Mouse (Mus musculus) neural tube, embryonic 12.5 days (tissue): ENCODE results near the gene Cabp1. TPM values are rescaled to one million over a fixed set of nuclear protein-coding genes. Genes with fewer than 3 reads are reported as not detected.
"Not testable (repeated sequence)": the region's sequence is repeated elsewhere in the genome, so short reads cannot be mapped to it uniquely, and the experiment has no call there.

Experiments used
- ATAC-seq: fragments of 200-750 bp; cut with Nextera tagmentation; 2 replicates; pipeline ENCODE4 v1.8.0; 2017; ENCODE audit warnings: low read depth, mild to moderate bottlenecking, moderate TSS enrichment, moderate library complexity; ENCODE audit not compliant: low FRiP score
- H3K27ac ChIP-seq: fragments of 300-500 bp; sonication (generic); 2 replicates; pipeline ENCODE4 v1.5.1; 2016
- H3K27me3 ChIP-seq: fragments of 300-500 bp; sonication (generic); replicated peaks from 2 replicates; pipeline ENCODE4 v1.6.1; 2016; ENCODE audit warnings: mild to moderate bottlenecking
- H3K36me3 ChIP-seq: fragments of 300-500 bp; sonication (generic); 2 replicates; pipeline ENCODE4 v1.6.1; 2016; ENCODE audit warnings: mild to moderate bottlenecking
- H3K4me1 ChIP-seq: fragments of 300-500 bp; sonication (generic); 2 replicates; pipeline ENCODE4 v1.6.1; 2016
- H3K4me2 ChIP-seq: fragments of 300-500 bp; sonication (generic); replicated peaks from 2 replicates; pipeline ENCODE4 v1.6.1; 2016; ENCODE audit warnings: mild to moderate bottlenecking
- H3K4me3 ChIP-seq: fragments of 300-500 bp; sonication (generic); 2 replicates; pipeline ENCODE4 v1.5.1; 2016
- H3K9ac ChIP-seq: fragments of 300-500 bp; sonication (generic); 2 replicates; pipeline ENCODE4 v1.6.1; 2016; ENCODE audit warnings: mild to moderate bottlenecking
- H3K9me3 ChIP-seq: fragments of 300-500 bp; sonication (generic); 2 replicates; pipeline ENCODE4 v1.6.1; 2016; ENCODE audit warnings: mild to moderate bottlenecking
- WGBS: fragments of 180-500 bp; shearing (Covaris S2); methylation state at CpG from one replicate; pipeline ENCODE4 v1.1.7; 2016; 5-methylcytosine and 5-hydroxymethylcytosine counted together
- polyA plus RNA-seq: library from polyadenylated mRNA; unstranded; fragments of >200 nt; fragmentation: Nextera tagmentation; extraction: Ambion mirVana; gene quantifications from 2 replicates; pipeline ENCODE4 v1.2.1, GENCODE M21; 2016

The Cabp1 gene
- polyA plus RNA-seq, 1 experiment from 2014 or later: 24.6 TPM

DNA sequence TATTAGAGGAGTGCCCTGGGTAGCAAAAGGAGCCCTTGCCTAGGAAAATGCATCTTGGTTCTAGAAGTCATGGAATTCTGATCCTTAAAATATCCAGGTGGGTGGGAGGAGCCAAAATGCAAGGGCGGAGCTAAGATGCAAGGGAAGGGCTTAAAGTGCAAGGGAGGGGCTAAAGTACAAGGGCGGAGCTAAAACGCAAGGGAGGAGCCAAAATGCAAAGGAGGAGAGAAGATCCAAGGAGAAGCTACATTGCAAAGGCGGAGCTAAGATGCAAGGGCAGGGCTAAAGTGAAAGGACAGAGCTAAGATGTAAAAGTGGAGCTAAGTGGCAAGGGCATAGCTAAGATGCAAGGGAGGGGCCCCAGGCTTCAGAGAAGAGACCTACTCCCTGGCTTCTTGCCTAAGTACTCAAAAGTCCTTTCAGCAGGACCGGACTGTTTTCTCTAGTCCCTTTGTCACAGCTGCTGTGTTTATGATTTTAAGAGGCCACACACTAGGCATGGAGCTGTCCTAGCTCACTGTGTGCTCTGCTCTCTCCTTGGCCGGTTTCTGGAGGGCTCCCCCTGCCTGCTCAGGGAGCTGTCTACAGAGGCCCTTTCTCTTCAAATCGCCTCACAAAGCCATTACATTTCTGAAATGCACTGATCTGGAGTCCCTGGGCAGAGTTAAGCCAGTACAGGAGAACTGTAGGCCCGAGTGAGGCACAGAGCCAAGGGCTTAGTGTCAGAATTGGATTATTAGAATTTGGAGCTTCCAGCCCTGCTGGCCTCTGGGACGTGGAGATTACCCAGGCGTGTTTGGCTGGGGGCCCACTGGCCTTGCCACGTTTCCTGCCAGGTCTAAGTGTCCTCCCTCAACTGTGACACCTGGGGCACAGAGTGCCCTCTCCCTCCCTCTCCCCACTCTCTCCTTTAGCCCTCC, 28.0 kb downstream of the Cabp1 start:
- H3K36me3 ChIP-seq: peaks cover 4% of the 10 kb centered on the region; the same call in 1 of the 2 replicates
- no peak overlapping the region for H3K9ac ChIP-seq
- no peak overlapping the region for H3K4me2 ChIP-seq
- 57% methylated on average over 11 of the region's 11 CpGs for WGBS
- no peaks in the 10 kb centered on the region for H3K27me3 ChIP-seq
- H3K9me3 ChIP-seq: no peaks in the 10 kb centered on the region
- no peak overlapping the region for H3K4me3 ChIP-seq
- H3K4me1 ChIP-seq: peaks cover 4% of the 10 kb centered on the region; the same call in 1 of the 2 replicates
- no peak for ATAC-seq
- H3K27ac ChIP-seq: no peak overlapping the region

- ATAC-seq: no peak
- Histone ChIP-seq H3K9ac (no peak overlapping the region), H3K36me3 (peaks cover 3% of the 10 kb centered on the region; the same call in 1 of the 2 replicates), H3K4me1 (peaks cover 4% of the 10 kb centered on the region; the same call in 1 of the 2 replicates), H3K27ac (no peak overlapping the region), H3K27me3 (no peaks in the 10 kb centered on the region), H3K9me3 (no peaks in the 10 kb centered on the region), H3K4me3 (no peak overlapping the region), H3K4me2 (no peak overlapping the region)
- 61% methylated on average over 9 of the region's 9 CpGs for WGBS
Measured at GRCm38 (mm10) chr5:115165351-115165750, 28.8 kb downstream of the Cabp1 start.

- 76% methylated on average over 4 of the region's 4 CpGs for WGBS
- not testable (repeated sequence) for H3K4me1 ChIP-seq, H3K27me3 ChIP-seq, H3K36me3 ChIP-seq, H3K4me3 ChIP-seq, H3K4me2 ChIP-seq, H3K9ac ChIP-seq, H3K9me3 ChIP-seq, ATAC-seq, H3K27ac ChIP-seq
Measured at GRCm38 (mm10) chr5:115164446-115164845, 29.7 kb downstream of the Cabp1 start.

DNA sequence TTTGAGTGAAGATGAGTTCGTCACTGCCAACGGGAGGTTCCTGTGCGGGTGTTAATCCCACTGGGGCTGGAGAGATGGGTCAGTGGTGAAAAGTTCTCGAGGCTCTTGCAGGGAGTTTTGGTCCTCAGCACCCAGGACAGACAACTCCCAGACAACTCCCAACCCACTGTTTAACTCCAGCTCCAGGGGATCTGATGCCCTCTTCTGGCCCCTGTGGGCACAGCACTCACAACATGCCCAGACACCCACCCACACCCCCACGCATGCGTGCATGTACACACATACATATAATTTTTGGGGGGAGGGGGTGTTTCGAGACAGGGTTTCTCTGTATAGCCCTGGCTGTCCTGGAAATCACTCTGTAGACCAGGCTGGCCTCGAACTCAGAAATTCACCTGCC, 30.6 kb downstream of the Cabp1 start:
- Histone ChIP-seq H3K27me3 (no peaks in the 10 kb centered on the region), H3K9me3 (no peaks in the 10 kb centered on the region), H3K4me1 (0 out of 2 replicates have a peak, but pooled peaks cover 3% of the 10 kb centered on the region), H3K9ac (no peak overlapping the region), H3K27ac (no peak overlapping the region), H3K36me3 (no peaks in the 10 kb centered on the region), H3K4me3 (no peak overlapping the region), H3K4me2 (0 out of 2 replicates have a peak overlapping the region, but pooled peaks have one; percentile 4)
- ATAC-seq: no peak
- 42% methylated on average over 8 of the region's 8 CpGs for WGBS

GRCm38 (mm10) chr5:115161940-115162279, 32.3 kb downstream of the Cabp1 start:
- ATAC-seq, H3K27ac ChIP-seq, H3K4me2 ChIP-seq, H3K9ac ChIP-seq, H3K4me3 ChIP-seq, H3K27me3 ChIP-seq, H3K9me3 ChIP-seq, H3K36me3 ChIP-seq: not testable (repeated sequence)
- WGBS: 75% methylated on average over 1 of the region's 1 CpGs
- peaks cover 11% of the 10 kb centered on the region for H3K4me1 ChIP-seq

GRCm38 (mm10) chr5:115161064-115161939, 32.9 kb downstream of the Cabp1 start:
- Histone ChIP-seq H3K27me3 (no peaks in the 10 kb centered on the region), H3K4me3 (no peak overlapping the region), H3K4me2 (no peak overlapping the region), H3K9ac (no peak overlapping the region), H3K36me3 (no peaks in the 10 kb centered on the region), H3K4me1 (peaks cover 16% of the 10 kb centered on the region), H3K27ac (no peak overlapping the region; the same call in 1 of the 2 replicates), H3K9me3 (no peaks in the 10 kb centered on the region)
- 68% methylated on average over 13 of the region's 13 CpGs for WGBS
- ATAC-seq: no peak

DNA sequence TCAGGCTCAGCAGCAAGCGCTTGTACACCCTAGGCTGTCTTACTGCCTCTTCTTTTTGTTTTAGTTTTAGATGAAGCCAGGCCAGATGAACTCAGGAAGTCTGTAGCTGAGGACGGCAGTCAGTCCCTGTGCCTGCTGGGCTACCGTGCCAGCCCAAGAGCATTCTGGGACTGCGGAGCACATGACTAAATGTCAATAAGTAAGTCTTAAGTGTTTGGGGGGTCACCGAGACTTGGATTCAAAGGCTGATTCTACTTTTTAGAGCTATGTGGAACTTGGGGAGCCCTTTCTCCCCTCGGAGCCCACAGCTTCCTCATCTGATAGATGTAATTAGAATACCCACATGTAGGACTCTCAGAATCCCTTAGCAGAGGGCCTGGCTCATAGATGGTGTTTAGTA, 33.5 kb downstream of the Cabp1 start:
- WGBS: 83% methylated on average over 6 of the region's 6 CpGs
- no peak for ATAC-seq

GRCm38 (mm10) chr5:115159165-115159564, 35.0 kb downstream of the Cabp1 start:
- ATAC-seq: no peak
- whole genome bisulfite sequencing: 35% methylated on average over 12 of the region's 12 CpGs
- peaks cover 35% of the 10 kb centered on the region for H3K4me1 ChIP-seq

More for the DNA sequence above, 33.5 kb downstream of the Cabp1 start:
- Histone ChIP-seq H3K4me3 (no peak overlapping the region), H3K36me3 (no peaks in the 10 kb centered on the region), H3K27me3 (no peaks in the 10 kb centered on the region), H3K4me1 (peaks cover 23% of the 10 kb centered on the region), H3K9ac (no peak overlapping the region), H3K4me2 (no peak overlapping the region), H3K9me3 (no peaks in the 10 kb centered on the region), H3K27ac (no peak overlapping the region)

GRCm38 (mm10) chr5:115158040-115158983, 35.9 kb downstream of the Cabp1 start, which contains the start of gene Mlec:
TSS of gene Mlec (minus strand) at chr5:115158179.
- H3K36me3 ChIP-seq: no peaks in the 10 kb centered on the region
- peak within 1 kb of the TSS; percentile 97 for H3K9ac ChIP-seq
- under 1% methylated on average over 74 of the region's 78 CpGs for WGBS
- H3K4me3 ChIP-seq: peak within 1 kb of the TSS; percentile 96
- H3K4me2 ChIP-seq: peak within 1 kb of the TSS; percentile 93
- ATAC-seq: peak; percentile 99
- H3K27me3 ChIP-seq: no peaks in the 10 kb centered on the region
- H3K4me1 ChIP-seq: peaks cover 38% of the 10 kb centered on the region
- H3K27ac ChIP-seq: peak within 1 kb of the TSS; percentile 89
- H3K9me3 ChIP-seq: no peaks in the 10 kb centered on the region

More at GRCm38 (mm10) chr5:115159165-115159564, 35.0 kb downstream of the Cabp1 start:
- peak overlapping the region; percentile 93 for H3K4me2 ChIP-seq
- no peaks in the 10 kb centered on the region for H3K9me3 ChIP-seq
- peak overlapping the region; percentile 97 for H3K9ac ChIP-seq
- H3K4me3 ChIP-seq: peak overlapping the region; percentile 96
- no peaks in the 10 kb centered on the region for H3K36me3 ChIP-seq
- H3K27ac ChIP-seq: peak overlapping the region; percentile 67; the same call in 1 of the 2 replicates
- H3K27me3 ChIP-seq: no peaks in the 10 kb centered on the region

GRCm38 (mm10) chr5:115156933-115157589, 37.1 kb downstream of the Cabp1 start:
- WGBS: 4% methylated on average over 26 of the region's 26 CpGs
- no peaks in the 10 kb centered on the region for H3K9me3 ChIP-seq
- no peaks in the 10 kb centered on the region for H3K27me3 ChIP-seq
- H3K9ac ChIP-seq: peak overlapping the region; percentile 97
- H3K4me2 ChIP-seq: peak overlapping the region; percentile 93
- peak overlapping the region; percentile 96 for H3K4me3 ChIP-seq
- no peak for ATAC-seq
- H3K27ac ChIP-seq: no peak overlapping the region
- H3K36me3 ChIP-seq: no peaks in the 10 kb centered on the region
- peaks cover 43% of the 10 kb centered on the region for H3K4me1 ChIP-seq

DNA sequence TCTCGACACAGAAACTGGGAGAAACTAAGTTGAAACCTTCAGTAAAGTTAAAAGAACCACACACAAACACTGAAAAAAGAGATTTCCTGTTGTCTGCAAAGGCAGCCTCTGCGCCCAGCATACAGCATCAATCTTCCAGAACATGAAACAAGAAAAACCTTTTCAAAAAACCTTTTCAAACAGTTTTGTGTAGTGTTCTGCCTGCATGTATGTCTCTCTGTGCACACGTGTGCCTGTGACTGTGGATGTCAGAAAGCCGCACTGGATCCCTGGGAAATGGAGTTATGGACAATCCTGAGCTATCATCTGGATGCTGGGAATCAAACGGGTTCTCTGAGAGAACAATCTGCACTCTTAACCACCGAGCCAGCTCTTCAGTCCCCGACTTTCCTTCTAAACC, 37.8 kb downstream of the Cabp1 start:
- Histone ChIP-seq H3K36me3 (no peaks in the 10 kb centered on the region), H3K4me1 (peaks cover 43% of the 10 kb centered on the region), H3K9ac (peak overlapping the region; percentile 97), H3K9me3 (no peaks in the 10 kb centered on the region), H3K27me3 (no peaks in the 10 kb centered on the region), H3K4me2 (peak overlapping the region; percentile 93), H3K27ac (no peak overlapping the region), H3K4me3 (peak overlapping the region; percentile 96; the same call in 1 of the 2 replicates)
- no peak for ATAC-seq
- 71% methylated on average over 7 of the region's 7 CpGs for WGBS
